Mouse (Mus musculus) E14TG2a.4 (cell line): ENCODE data around the gene Lrp8.

Experiments
- CTCF ChIP-seq: conservative IDR thresholded peaks from 2 replicates; pipeline ENCODE4 v1.5.1; 2014; ENCODE audit warnings: low read length
- NANOG ChIP-seq: IDR thresholded peaks from 2 replicates; pipeline ENCODE4 v1.6.1; 2014; ENCODE audit warnings: borderline replicate concordance, low read length, mixed read lengths
- POU5F1 ChIP-seq: IDR thresholded peaks from 2 replicates; pipeline ENCODE4 v1.6.1; 2014; ENCODE audit warnings: low read length, borderline replicate concordance

- TF ChIP-seq CTCF (no peak), POU5F1 (no peak), NANOG (no peak)
These were observed 35.8 kb downstream of the Lrp8 start for GRCm38 (mm10) chr4:107837910-107838309.
